Mouse (Mus musculus) midbrain, embryonic 10.5 days (tissue): ENCODE measurements around the gene Lmx1b. TPM values are rescaled to one million over a fixed set of nuclear protein-coding genes. Genes with fewer than 3 reads are reported as not detected.
A peak's percentile ranks its signal among the peaks of the same experiment; 100 is the strongest.

ENCODE experiments used
- DNase-seq: peaks from one replicate; pipeline ENCODE4 v3.0.0-alpha.2; 2017; ENCODE audit warnings: low spot score
- H3K27ac ChIP-seq: fragments of 300-500 bp; sonication (generic); replicated peaks from 2 replicates; pipeline ENCODE4 v1.5.1; 2016; ENCODE audit warnings: mild to moderate bottlenecking
- H3K27me3 ChIP-seq: fragments of 300-500 bp; sonication (generic); 2 replicates; pipeline ENCODE4 v1.6.1; 2016; ENCODE audit warnings: low read depth, mild to moderate bottlenecking; ENCODE audit not compliant: poor library complexity, severe bottlenecking
- H3K36me3 ChIP-seq: fragments of 300-500 bp; sonication (generic); 2 replicates; pipeline ENCODE4 v1.6.1; 2016; ENCODE audit warnings: mild to moderate bottlenecking, moderate library complexity
- H3K4me1 ChIP-seq: fragments of 300-500 bp; sonication (generic); 2 replicates; pipeline ENCODE4 v1.6.1; 2016
- H3K4me3 ChIP-seq: fragments of 300-500 bp; sonication (generic); 2 replicates; pipeline ENCODE4 v1.5.1; 2016; ENCODE audit warnings: mild to moderate bottlenecking, moderate library complexity
- H3K9me3 ChIP-seq: fragments of 300-500 bp; sonication (generic); replicated peaks from 2 replicates; pipeline ENCODE4 v1.6.1; 2016; ENCODE audit warnings: mild to moderate bottlenecking
- WGBS: fragments of 180-500 bp; shearing (Covaris S2); methylation state at CpG from one replicate; pipeline ENCODE4 v1.1.7; 2016; 5-methylcytosine and 5-hydroxymethylcytosine counted together
- polyA plus RNA-seq: library from polyadenylated mRNA; unstranded; fragments of >200 nt; fragmentation: Nextera tagmentation; extraction: Ambion mirVana; gene quantifications from 2 replicates; pipeline ENCODE4 v1.2.1, GENCODE M21; 2016

The Lmx1b gene
- polyA plus RNA-seq, 1 experiment from 2014 or later, result 3.1 TPM

DNA sequence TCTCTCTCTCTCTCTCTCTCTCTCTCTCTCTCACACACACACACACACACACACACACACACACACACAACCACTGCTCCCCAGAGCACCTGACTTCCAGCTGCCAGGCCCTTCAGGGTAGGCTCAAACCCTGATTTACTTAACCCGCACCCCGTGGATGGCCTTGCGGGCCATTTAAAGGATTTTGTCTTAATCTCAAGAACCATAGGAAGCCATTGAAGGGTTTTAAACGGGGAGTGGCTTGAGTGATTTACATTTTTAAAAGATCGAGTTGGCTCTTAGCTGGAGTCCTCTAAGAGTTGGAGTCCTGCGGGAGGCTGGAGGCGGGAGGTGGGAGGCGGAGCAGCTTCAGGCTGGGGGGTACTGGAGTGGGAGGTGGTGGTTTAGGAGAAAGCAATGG lies 58.4 kb downstream of the Lmx1b start:
- Histone ChIP-seq H3K4me1 (peaks cover 71% of the 10 kb centered on the region), H3K4me3 (peak overlapping the region; percentile 42), H3K36me3 (no peaks in the 10 kb centered on the region), H3K27me3 (peaks cover 100% of the 10 kb centered on the region), H3K9me3 (no peaks in the 10 kb centered on the region), H3K27ac (peak overlapping the region; percentile 82)
- no peak for DNase-seq
- WGBS, result 3% methylated on average over 8 of the region's 8 CpGs

DNA sequence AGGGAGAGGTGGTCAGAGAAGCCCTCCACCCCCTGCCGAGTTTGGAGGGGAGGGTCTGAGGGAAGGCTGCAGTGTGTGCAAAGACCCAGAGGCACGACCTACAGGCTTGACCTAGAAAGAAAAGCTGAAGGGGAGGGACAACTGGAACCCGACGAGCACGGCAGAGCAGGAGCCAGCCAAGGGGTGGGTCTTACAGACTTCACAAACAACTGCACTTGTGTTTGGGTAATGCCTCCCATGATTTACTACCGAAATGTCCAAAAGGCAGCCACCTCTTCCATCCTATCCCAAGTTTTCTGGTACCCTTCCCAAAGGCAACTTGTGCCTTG lies 58.9 kb downstream of the Lmx1b start:
- H3K4me3 ChIP-seq, result peak overlapping the region; percentile 42
- 0% methylated on average over 6 of the region's 6 CpGs for WGBS

DNA sequence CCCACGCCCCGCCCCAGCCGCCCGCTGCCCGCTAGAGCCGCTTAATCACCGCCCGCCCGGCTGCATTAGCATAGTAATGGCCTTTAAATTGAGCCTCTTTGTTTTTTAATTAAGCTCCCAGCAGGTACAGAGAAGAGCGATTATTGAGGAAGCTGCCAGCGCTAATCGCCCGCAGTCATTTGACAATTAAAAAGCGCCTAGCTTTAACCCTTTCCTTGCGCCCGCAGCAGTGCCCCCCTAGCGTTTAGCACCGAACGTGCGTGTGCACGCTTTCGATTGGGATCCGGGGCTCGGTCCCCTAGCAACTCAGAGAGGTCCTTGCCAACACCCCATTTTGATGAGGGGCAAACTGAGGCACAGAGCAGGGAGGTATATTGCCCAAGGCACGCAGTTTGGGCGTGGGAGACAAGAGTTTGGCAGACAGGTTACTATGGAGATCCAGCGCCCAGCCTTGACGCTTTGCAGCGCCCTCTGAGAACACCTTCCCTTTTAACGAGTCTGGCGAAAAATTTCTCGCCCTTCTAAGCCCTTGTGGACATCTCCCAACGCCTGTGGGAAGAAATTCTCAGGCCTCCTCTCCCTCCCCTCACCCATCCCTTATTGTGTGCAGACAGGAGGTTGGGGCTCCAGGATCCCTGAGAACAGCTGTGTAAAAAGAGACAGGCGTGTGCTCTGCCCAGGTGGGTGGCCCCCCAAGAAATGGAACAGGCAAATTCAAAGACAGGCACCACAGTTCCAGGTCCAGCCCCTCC lies 59.4 kb downstream of the Lmx1b start:
- DNase-seq, result peak; percentile 46
- H3K27ac ChIP-seq, result peak overlapping the region; percentile 50

More for the DNA sequence above, 58.9 kb downstream of the Lmx1b start:
- Histone ChIP-seq H3K36me3 (no peaks in the 10 kb centered on the region), H3K27ac (peak overlapping the region; percentile 50), H3K4me1 (peaks cover 67% of the 10 kb centered on the region), H3K27me3 (peaks cover 100% of the 10 kb centered on the region), H3K9me3 (no peaks in the 10 kb centered on the region)
- peak; percentile 48 for DNase-seq

DNA sequence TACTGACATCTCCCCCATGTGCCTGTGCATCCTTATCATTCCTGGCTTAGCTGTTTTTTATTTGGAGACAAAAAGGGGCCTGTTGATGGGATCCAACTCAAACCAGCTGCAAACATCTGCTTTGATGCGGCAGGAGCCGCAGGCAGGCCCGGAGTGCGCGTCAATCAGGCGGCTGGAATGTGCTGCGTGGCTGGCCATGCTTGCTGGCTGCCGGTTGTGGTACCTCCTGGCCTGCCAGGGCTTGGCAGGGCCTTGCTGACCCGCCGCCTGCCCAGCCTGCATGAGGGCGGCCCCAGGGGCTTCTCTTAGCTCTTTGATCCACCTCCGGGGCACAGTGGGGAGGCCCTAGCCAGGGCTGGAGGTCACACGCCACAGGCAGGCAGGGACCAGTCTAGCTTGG lies 64.9 kb downstream of the Lmx1b start:
- H3K4me3 ChIP-seq, result no peak overlapping the region
- WGBS, result 24% methylated on average over 13 of the region's 13 CpGs
- H3K27me3 ChIP-seq, result peaks cover 99% of the 10 kb centered on the region
- peaks cover 31% of the 10 kb centered on the region for H3K4me1 ChIP-seq
- DNase-seq, result no peak
- H3K27ac ChIP-seq, result peak overlapping the region; percentile 49
- no peaks in the 10 kb centered on the region for H3K36me3 ChIP-seq
- H3K9me3 ChIP-seq, result no peaks in the 10 kb centered on the region

More for the DNA sequence above, 59.4 kb downstream of the Lmx1b start:
- Histone ChIP-seq H3K4me3 (peak overlapping the region; percentile 42), H3K27me3 (peaks cover 100% of the 10 kb centered on the region), H3K9me3 (no peaks in the 10 kb centered on the region), H3K36me3 (no peaks in the 10 kb centered on the region), H3K4me1 (peaks cover 64% of the 10 kb centered on the region)
- under 1% methylated on average over 34 of the region's 34 CpGs for WGBS

DNA sequence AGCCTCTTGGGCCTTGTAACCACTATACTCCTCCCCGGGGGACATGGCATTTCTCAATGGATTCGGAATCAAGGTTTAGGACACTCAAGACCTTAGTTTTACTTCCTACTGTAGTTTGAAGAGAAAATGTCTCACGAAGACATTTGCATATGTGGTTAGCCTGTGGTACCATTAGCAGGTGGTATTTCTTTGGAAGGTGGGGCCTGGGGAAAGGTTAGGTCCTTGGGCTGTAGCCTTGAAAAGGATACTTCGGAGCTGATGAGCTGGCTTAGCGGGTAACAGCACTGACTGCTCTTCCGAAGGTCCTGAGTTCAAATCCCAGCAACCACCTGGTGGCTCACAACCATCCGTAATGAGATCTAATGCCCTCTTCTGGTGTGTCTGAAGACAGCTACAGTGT lies 67.2 kb downstream of the Lmx1b start:
- Histone ChIP-seq H3K27ac (no peak overlapping the region), H3K36me3 (no peaks in the 10 kb centered on the region), H3K27me3 (peaks cover 99% of the 10 kb centered on the region), H3K4me1 (peaks cover 40% of the 10 kb centered on the region), H3K4me3 (no peak overlapping the region), H3K9me3 (no peaks in the 10 kb centered on the region)
- 92% methylated on average over 7 of the region's 7 CpGs for WGBS
- no peak for DNase-seq

DNA sequence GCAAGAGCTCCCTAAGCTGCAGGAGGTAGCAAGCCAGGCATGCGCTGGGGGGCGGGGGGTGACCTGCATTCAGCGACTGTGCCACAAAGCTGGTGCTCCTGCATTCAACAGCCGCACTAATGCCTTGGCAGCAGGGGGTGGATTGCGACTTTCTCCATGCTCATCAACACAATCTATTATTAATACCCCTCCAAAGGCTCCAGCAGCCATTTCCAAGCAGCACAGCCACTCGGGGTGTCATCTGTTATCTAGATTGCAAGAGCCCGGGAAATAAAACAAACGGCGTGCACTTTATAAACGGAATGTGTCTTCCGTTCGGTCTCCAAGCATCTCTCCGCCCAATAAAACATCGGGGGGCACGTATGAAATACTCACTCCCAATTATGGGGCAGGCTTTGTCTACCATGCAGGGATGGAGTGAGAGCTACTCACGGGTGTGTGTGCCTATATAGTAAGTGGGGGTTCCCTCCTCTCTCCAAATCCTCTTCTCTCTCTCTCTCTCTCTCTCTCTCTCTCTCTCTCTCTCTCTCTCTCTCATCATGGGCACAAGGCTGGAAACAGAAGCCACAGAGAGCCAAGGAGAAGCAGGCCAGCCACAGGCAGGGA lies 69.0 kb downstream of the Lmx1b start:
- H3K27me3 ChIP-seq, result peaks cover 99% of the 10 kb centered on the region
- DNase-seq, result no peak
- 48% methylated on average over 16 of the region's 16 CpGs for WGBS

DNA sequence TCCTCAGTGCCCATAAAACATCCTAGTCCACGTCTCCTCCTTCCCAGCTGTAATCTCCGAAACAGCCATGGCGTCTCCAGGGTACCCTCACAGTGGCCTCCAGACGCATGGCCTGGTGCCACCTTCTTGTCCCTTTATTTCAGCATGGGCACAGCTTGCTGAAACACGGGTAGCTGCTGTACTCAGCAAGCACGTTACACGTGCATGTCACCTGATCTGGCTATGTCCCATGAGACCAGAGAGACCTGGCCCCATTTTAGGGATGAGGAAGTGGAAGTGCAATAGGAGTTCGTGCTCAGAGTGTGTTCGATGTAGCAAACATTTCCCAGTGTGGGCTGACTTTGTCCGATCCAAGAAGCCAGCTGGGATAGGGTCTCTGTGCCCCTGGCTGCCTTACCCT lies 70.6 kb downstream of the Lmx1b start:
- Histone ChIP-seq H3K4me3 (no peak overlapping the region), H3K4me1 (peaks cover 46% of the 10 kb centered on the region), H3K9me3 (no peaks in the 10 kb centered on the region), H3K36me3 (no peaks in the 10 kb centered on the region), H3K27ac (no peak overlapping the region), H3K27me3 (peaks cover 99% of the 10 kb centered on the region)
- no peak for DNase-seq
- 83% methylated on average over 10 of the region's 10 CpGs for WGBS

More for the DNA sequence above, 69.0 kb downstream of the Lmx1b start:
- Histone ChIP-seq H3K4me3 (no peak overlapping the region), H3K36me3 (no peaks in the 10 kb centered on the region), H3K4me1 (peaks cover 54% of the 10 kb centered on the region), H3K9me3 (no peaks in the 10 kb centered on the region), H3K27ac (no peak overlapping the region)

DNA sequence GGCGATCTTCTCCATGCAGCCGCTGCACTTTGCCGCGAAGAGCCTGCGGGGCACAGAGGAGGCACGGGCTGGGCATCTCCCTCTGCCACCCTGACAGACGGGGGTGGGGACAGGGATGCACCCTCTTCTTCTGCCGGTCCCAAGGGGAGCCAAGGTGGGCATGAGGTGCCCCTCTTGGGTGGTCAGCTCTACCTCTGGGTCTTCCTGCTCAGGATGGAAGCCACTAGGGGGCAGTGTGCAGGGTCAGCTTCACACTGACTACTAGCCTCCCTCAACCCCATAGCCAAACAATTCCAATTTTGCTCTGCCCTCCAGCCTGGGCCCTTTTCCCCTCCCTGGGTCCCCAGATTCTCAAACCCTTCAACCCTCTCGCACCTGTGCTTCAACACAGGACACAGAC lies 71.1 kb downstream of the Lmx1b start:
- WGBS, result 40% methylated on average over 9 of the region's 9 CpGs
- Histone ChIP-seq H3K4me1 (peaks cover 46% of the 10 kb centered on the region), H3K9me3 (no peaks in the 10 kb centered on the region), H3K4me3 (no peak overlapping the region), H3K36me3 (no peaks in the 10 kb centered on the region), H3K27me3 (peaks cover 99% of the 10 kb centered on the region), H3K27ac (no peak overlapping the region)
- peak; percentile 62 for DNase-seq

DNA sequence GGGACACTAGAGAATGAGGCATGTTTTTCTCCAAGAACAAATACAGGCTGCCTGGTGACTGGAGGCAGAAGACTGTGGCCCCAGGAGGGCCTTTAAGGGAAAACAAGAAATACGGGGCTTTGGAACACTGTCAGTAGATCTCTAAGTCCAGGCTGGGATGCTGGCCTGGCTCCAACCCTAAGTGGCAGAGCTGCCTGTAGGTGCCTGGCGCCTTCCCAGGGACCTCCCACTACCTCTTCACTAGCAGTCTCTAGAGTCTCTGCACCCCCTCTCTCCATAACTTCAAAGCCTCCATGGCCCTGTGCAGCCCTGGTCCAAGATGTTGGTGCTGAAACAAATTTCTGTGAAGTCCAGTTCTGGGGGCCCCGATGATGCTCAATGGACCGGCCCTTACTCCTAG lies 74.4 kb downstream of the Lmx1b start:
- 0 out of 2 replicates have a peak, but pooled peaks cover 2% of the 10 kb centered on the region for H3K36me3 ChIP-seq
- H3K27ac ChIP-seq, result no peak overlapping the region
- DNase-seq, result no peak
- peaks cover 56% of the 10 kb centered on the region for H3K4me1 ChIP-seq
- peaks cover 100% of the 10 kb centered on the region for H3K27me3 ChIP-seq
- H3K9me3 ChIP-seq, result no peaks in the 10 kb centered on the region
- WGBS, result 78% methylated on average over 4 of the region's 4 CpGs
- H3K4me3 ChIP-seq, result no peak overlapping the region

DNA sequence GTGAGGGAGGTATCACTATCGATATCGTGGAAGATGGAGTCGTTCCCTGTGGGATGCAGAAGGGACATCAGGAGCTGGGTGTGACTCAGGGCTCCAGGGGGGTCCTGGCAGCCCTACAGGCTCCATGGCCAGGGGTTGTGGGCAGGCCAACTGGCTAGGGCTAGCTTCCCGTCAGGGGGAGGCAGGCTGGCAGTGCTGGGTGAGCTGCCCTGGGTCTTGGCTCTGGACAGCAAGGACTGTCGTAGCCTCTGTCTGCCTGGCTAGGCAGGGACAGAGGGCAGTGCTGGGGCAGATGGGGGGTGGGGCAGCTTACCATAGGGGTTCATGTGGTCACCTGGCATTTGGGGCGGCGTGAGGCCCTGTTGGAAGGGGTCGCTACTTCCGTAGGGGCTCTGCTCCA lies 75.6 kb downstream of the Lmx1b start:
- peaks cover 49% of the 10 kb centered on the region for H3K4me1 ChIP-seq
- H3K9me3 ChIP-seq, result no peaks in the 10 kb centered on the region
- WGBS, result 89% methylated on average over 9 of the region's 9 CpGs
- H3K4me3 ChIP-seq, result no peak overlapping the region
- no peak for DNase-seq
- no peak overlapping the region for H3K27ac ChIP-seq
- H3K27me3 ChIP-seq, result peaks cover 100% of the 10 kb centered on the region
- 0 out of 2 replicates have a peak, but pooled peaks cover 2% of the 10 kb centered on the region for H3K36me3 ChIP-seq

DNA sequence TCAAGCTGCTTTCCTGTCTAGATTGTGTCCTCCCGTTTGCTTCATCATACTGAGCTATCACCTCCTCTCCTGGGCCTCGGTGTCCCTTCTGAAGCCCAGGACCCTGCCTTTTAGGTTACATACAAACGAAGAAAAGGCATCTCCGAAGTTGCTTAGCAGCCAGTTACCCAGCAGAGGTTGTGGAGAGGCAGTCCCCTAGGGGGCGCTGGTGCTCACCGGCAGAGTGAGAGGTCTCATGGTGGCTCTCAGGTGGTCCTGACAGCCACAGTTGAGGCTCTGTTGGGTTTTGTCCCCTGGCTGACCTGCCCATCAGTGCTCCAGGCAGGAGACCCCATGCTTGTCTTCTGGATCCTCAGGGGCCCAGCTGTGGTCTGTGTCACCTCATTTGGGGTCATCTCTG lies 80.6 kb downstream of the Lmx1b start:
- DNase-seq, result peak; percentile 72
- Histone ChIP-seq H3K27me3 (peaks cover 89% of the 10 kb centered on the region), H3K27ac (no peak overlapping the region), H3K4me3 (no peak overlapping the region), H3K36me3 (0 out of 2 replicates have a peak, but pooled peaks cover 2% of the 10 kb centered on the region), H3K4me1 (peaks cover 33% of the 10 kb centered on the region), H3K9me3 (no peaks in the 10 kb centered on the region)
- WGBS, result 9% methylated on average over 6 of the region's 6 CpGs

DNA sequence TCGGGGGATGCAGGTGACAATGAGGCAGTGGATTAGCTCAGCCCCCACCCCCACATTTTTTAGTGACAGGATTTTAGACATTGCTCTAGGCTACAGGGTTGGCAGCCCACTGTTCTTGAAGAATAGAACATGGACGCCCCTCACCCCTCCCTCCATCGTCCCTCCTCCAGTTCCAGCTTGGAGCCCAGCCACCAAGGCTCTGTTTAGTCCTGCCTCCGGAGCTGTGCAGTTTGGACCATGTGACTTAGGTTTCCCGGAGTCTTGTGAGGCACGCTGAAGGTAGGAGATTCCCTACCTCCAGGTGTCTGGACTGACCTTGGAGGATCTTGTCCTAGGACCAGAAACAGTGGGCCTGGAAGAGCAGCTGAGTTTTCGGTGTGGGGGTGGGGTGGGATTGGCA lies 81.0 kb downstream of the Lmx1b start:
- Histone ChIP-seq H3K4me1 (peaks cover 33% of the 10 kb centered on the region), H3K4me3 (no peak overlapping the region), H3K27me3 (peaks cover 85% of the 10 kb centered on the region), H3K27ac (no peak overlapping the region), H3K9me3 (no peaks in the 10 kb centered on the region), H3K36me3 (0 out of 2 replicates have a peak, but pooled peaks cover 2% of the 10 kb centered on the region)
- DNase-seq, result no peak
- WGBS, result 32% methylated on average over 7 of the region's 7 CpGs

DNA sequence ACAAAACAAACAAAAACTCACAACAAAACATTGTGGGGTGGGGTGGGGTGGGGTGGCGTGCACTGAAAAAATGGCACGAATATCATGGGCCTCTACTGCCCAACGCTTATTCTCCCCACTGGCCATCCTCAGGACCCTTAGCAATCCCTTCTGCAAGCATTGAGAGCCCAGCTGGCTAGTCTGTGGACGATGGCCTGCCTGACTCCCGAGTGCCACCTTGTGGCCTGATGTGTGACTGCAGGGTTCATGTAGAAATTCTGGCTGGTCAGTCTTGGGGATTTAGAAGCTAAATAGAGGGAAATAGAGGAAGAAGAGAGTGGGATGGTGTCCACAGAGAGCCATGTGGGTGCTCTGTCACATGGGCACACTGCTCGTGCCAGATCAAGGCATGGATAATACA lies 82.1 kb downstream of the Lmx1b start:
- Histone ChIP-seq H3K27ac (no peak overlapping the region), H3K4me3 (no peak overlapping the region), H3K27me3 (peaks cover 74% of the 10 kb centered on the region), H3K4me1 (peaks cover 31% of the 10 kb centered on the region), H3K9me3 (no peaks in the 10 kb centered on the region), H3K36me3 (0 out of 2 replicates have a peak, but pooled peaks cover 1% of the 10 kb centered on the region)
- WGBS, result 10% methylated on average over 6 of the region's 6 CpGs
- peak; percentile 84 for DNase-seq
